Mouse (Mus musculus) neural tube, embryonic 12.5 days (tissue): ENCODE data around the gene Rbp2. TPM values are rescaled to one million over a fixed set of nuclear protein-coding genes. Genes with fewer than 3 reads are reported as not detected.

Experiments used
- ATAC-seq: fragments of 200-750 bp; cut with Nextera tagmentation; 2 replicates; pipeline ENCODE4 v1.8.0; 2017; ENCODE audit warnings: low read depth, mild to moderate bottlenecking, moderate TSS enrichment, moderate library complexity; ENCODE audit not compliant: low FRiP score
- H3K27ac ChIP-seq: fragments of 300-500 bp; sonication (generic); 2 replicates; pipeline ENCODE4 v1.5.1; 2016
- H3K27me3 ChIP-seq: fragments of 300-500 bp; sonication (generic); replicated peaks from 2 replicates; pipeline ENCODE4 v1.6.1; 2016; ENCODE audit warnings: mild to moderate bottlenecking
- H3K36me3 ChIP-seq: fragments of 300-500 bp; sonication (generic); 2 replicates; pipeline ENCODE4 v1.6.1; 2016; ENCODE audit warnings: mild to moderate bottlenecking
- H3K4me1 ChIP-seq: fragments of 300-500 bp; sonication (generic); 2 replicates; pipeline ENCODE4 v1.6.1; 2016
- H3K4me2 ChIP-seq: fragments of 300-500 bp; sonication (generic); replicated peaks from 2 replicates; pipeline ENCODE4 v1.6.1; 2016; ENCODE audit warnings: mild to moderate bottlenecking
- H3K4me3 ChIP-seq: fragments of 300-500 bp; sonication (generic); 2 replicates; pipeline ENCODE4 v1.5.1; 2016
- H3K9ac ChIP-seq: fragments of 300-500 bp; sonication (generic); 2 replicates; pipeline ENCODE4 v1.6.1; 2016; ENCODE audit warnings: mild to moderate bottlenecking
- H3K9me3 ChIP-seq: fragments of 300-500 bp; sonication (generic); 2 replicates; pipeline ENCODE4 v1.6.1; 2016; ENCODE audit warnings: mild to moderate bottlenecking
- WGBS: fragments of 180-500 bp; shearing (Covaris S2); methylation state at CpG from one replicate; pipeline ENCODE4 v1.1.7; 2016; 5-methylcytosine and 5-hydroxymethylcytosine counted together
- polyA plus RNA-seq: library from polyadenylated mRNA; unstranded; fragments of >200 nt; fragmentation: Nextera tagmentation; extraction: Ambion mirVana; gene quantifications from 2 replicates; pipeline ENCODE4 v1.2.1, GENCODE M21; 2016

Gene Rbp2
- polyA plus RNA-seq, 1 experiment from 2014 or later = 3.8 TPM

DNA sequence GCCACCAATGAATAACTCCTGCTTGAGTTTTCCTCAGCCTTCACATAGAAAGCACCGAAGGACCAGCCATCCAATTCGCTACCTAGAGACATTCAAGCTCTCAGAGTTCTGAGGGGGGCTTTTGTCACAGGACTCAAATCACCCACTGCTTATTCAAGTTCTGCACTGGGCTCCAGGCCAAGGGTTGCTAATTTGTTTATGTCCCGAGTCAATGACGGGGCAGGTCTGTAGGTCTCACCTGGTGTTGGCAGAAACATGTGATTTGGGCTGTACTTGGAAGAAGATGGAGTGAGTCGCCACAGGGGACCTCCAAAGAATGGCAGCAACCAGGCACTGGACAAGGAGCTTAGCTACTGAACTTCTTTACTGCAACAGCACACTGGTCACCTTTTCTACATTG is 5.2 kb downstream of the Rbp2 start:
- Histone ChIP-seq H3K27ac (no peak overlapping the region), H3K4me2 (no peak overlapping the region), H3K9me3 (no peaks in the 10 kb centered on the region), H3K4me3 (no peak overlapping the region), H3K36me3 (no peaks in the 10 kb centered on the region), H3K4me1 (peaks cover 10% of the 10 kb centered on the region; the same call in 1 of the 2 replicates), H3K27me3 (no peaks in the 10 kb centered on the region), H3K9ac (no peak overlapping the region)
- WGBS = 85% methylated on average over 5 of the region's 5 CpGs
- ATAC-seq = no peak

GRCm38 (mm10) chr9:98492212-98492611 is 6.3 kb downstream of the Rbp2 start:
- 85% methylated on average over 5 of the region's 5 CpGs for WGBS
- H3K9me3 ChIP-seq = no peaks in the 10 kb centered on the region

GRCm38 (mm10) chr9:98492821-98493220 is 6.9 kb downstream of the Rbp2 start:
- Histone ChIP-seq H3K4me2 (no peak overlapping the region), H3K4me1 (peaks cover 27% of the 10 kb centered on the region), H3K27ac (no peak overlapping the region), H3K9me3 (no peaks in the 10 kb centered on the region), H3K27me3 (no peaks in the 10 kb centered on the region), H3K4me3 (no peak overlapping the region), H3K9ac (no peak overlapping the region), H3K36me3 (no peaks in the 10 kb centered on the region)
- ATAC-seq = no peak
- WGBS = 86% methylated on average over 1 of the region's 1 CpGs

More at GRCm38 (mm10) chr9:98492212-98492611, 6.3 kb downstream of the Rbp2 start:
- no peak overlapping the region for H3K9ac ChIP-seq
- no peak for ATAC-seq
- H3K4me3 ChIP-seq = no peak overlapping the region
- H3K36me3 ChIP-seq = no peaks in the 10 kb centered on the region
- no peaks in the 10 kb centered on the region for H3K27me3 ChIP-seq
- H3K4me2 ChIP-seq = no peak overlapping the region
- H3K4me1 ChIP-seq = peaks cover 21% of the 10 kb centered on the region
- H3K27ac ChIP-seq = no peak overlapping the region

DNA sequence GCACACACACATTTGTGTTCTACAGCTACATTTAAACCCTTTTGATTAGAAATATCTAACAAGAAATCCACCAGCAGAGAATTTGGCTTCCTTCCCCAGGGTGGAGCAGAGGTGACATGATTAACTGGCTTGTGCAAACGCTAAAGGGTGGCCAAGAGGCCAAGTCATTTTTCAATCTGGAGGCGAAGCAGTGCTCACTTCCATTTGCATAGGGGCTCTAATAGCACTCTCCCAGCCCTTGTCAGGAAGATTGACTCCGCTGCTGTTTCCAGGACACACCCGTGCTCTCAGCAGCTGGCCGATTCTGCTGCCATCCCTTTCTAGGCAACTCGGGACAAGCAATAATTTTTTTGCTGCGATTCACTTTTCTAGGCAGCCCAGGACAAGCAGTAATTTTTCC is 11.2 kb downstream of the Rbp2 start:
- Histone ChIP-seq H3K4me2 (peak overlapping the region; percentile 39), H3K4me1 (peaks cover 34% of the 10 kb centered on the region), H3K27ac (no peak overlapping the region; the same call in 1 of the 2 replicates), H3K9ac (no peak overlapping the region), H3K27me3 (no peaks in the 10 kb centered on the region), H3K9me3 (no peaks in the 10 kb centered on the region), H3K36me3 (no peaks in the 10 kb centered on the region), H3K4me3 (no peak overlapping the region)
- 3% methylated on average over 7 of the region's 7 CpGs for WGBS
- peak; percentile 83 for ATAC-seq

DNA sequence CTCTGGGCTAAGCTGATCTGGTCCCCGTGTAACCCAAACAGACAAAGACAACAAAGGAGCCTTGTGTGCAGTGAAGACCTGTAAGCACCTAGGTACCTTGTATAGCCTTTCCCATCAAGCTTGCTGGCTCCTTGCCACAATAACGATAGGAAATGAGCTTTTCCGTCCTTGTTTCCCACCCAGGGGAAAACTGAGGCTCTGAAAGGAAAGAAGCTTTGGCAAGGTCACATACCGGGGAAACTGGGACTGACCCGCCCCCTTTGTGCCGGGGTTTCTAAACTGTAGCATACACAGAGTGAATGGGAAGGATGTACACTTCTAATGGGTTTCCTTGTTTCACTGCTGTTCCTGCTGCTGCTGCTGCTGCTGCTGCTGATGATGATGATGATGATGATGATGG is 12.1 kb downstream of the Rbp2 start:
- H3K4me2 ChIP-seq = peak overlapping the region; percentile 39
- peak; percentile 38; the same call in 1 of the 2 replicates for ATAC-seq
- H3K4me3 ChIP-seq = no peak overlapping the region
- peak overlapping the region; percentile 72 for H3K27ac ChIP-seq
- no peaks in the 10 kb centered on the region for H3K27me3 ChIP-seq
- peaks cover 34% of the 10 kb centered on the region for H3K4me1 ChIP-seq
- no peaks in the 10 kb centered on the region for H3K36me3 ChIP-seq
- WGBS = 30% methylated on average over 6 of the region's 6 CpGs
- H3K9me3 ChIP-seq = no peaks in the 10 kb centered on the region
- H3K9ac ChIP-seq = no peak overlapping the region

DNA sequence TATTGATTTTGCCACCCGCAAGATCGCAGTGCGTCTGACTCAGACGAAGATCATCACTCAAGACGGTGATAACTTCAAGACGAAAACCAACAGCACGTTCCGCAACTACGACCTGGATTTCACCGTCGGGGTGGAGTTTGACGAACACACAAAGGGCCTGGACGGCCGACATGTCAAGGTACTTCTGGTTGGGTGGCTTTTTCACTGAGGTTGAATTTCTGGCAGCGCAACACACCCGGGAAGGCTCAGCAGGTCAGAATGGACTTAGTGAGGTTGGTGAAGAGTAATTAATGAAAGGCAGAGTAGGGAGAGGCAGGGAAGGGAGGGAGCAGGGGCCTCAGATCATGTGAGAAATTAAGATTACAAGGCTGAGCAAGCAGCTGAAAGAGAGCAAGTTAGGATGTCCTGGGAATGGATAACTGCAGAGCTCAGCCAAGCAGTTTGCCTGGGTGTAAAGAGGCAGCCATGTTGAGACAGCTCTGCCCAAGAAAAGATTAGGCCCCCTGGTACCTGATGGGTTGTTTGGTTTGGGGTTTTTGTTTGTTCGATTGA is 12.9 kb downstream of the Rbp2 start:
- WGBS = 81% methylated on average over 17 of the region's 17 CpGs
- Histone ChIP-seq H3K27ac (peak overlapping the region; percentile 72; the same call in 1 of the 2 replicates), H3K4me1 (peaks cover 34% of the 10 kb centered on the region), H3K9me3 (no peaks in the 10 kb centered on the region), H3K4me2 (no peak overlapping the region), H3K36me3 (no peaks in the 10 kb centered on the region), H3K4me3 (no peak overlapping the region), H3K27me3 (no peaks in the 10 kb centered on the region), H3K9ac (no peak overlapping the region)
- ATAC-seq = 0 out of 2 replicates have a peak, but pooled peaks have one; percentile 18

DNA sequence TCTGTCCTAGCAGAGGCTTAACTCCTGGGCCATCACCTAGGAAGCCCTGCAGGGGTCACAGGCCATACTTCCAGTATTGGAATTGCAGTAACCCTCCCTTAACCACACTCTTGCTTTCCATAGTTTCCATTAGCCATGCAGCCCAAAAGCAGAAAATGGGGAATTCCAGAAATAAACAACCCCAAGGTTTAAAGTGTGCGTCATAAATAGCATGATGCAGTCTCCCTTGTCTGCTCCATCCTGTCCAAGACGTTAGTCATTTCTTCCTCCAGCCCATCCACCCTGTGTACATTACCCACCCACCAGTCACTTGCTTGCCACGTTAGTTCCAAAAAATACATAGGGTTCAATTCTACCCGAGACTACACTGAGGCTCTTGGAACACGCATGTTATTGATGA is 13.7 kb downstream of the Rbp2 start:
- no peak overlapping the region for H3K4me2 ChIP-seq
- no peaks in the 10 kb centered on the region for H3K27me3 ChIP-seq
- no peaks in the 10 kb centered on the region for H3K9me3 ChIP-seq
- H3K9ac ChIP-seq = no peak overlapping the region
- no peaks in the 10 kb centered on the region for H3K36me3 ChIP-seq
- H3K27ac ChIP-seq = no peak overlapping the region
- ATAC-seq = no peak
- H3K4me1 ChIP-seq = peaks cover 34% of the 10 kb centered on the region
- WGBS = 86% methylated on average over 5 of the region's 5 CpGs
- H3K4me3 ChIP-seq = no peak overlapping the region

DNA sequence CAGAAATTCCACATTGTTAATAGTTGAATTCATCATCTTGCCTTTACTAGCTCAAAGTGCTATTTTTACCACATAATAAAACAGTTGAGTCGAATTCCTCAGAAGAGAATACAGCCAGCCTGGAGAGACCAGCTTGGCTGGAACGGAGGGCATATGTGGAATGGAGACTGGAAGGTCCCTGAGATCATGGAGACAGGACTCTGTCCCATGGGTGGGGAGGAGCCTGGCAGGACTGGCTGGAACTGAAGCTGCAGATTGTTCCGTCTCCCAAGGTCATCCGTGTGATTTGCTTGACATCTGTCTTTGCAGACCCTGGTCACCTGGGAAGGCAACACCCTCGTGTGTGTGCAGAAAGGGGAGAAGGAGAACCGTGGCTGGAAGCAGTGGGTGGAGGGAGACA is 21.6 kb downstream of the Rbp2 start:
- Histone ChIP-seq H3K9ac (no peak overlapping the region), H3K36me3 (no peaks in the 10 kb centered on the region), H3K4me2 (no peak overlapping the region), H3K27ac (no peak overlapping the region), H3K9me3 (no peaks in the 10 kb centered on the region), H3K4me1 (no peaks in the 10 kb centered on the region), H3K27me3 (no peaks in the 10 kb centered on the region), H3K4me3 (no peak overlapping the region)
- ATAC-seq = no peak
- WGBS = 66% methylated on average over 6 of the region's 6 CpGs

GRCm38 (mm10) chr9:98510363-98511055 is 24.6 kb downstream of the Rbp2 start:
- H3K27me3 ChIP-seq = no peaks in the 10 kb centered on the region
- 94% methylated on average over 6 of the region's 6 CpGs for WGBS
- no peak for ATAC-seq

DNA sequence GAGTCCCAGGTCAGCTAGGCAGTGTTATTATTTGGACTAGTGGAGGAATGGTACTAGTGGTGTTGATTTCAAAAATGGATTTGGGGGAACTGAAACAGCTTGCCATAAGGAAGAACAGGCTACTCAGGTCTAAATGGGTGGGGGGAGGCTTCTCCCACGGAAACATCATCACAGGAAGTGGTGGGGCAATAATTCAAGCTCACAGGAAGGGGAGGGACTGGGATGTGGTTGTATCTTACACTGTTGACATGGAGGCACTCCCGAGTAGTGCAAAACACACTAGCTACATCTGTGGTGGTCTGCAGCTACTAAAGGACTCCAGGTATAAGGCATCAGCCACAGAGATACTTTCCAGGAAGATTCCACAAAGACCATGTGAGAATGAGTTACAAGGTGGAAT is 38.0 kb downstream of the Rbp2 start:
- no peak overlapping the region for H3K27ac ChIP-seq
- H3K4me2 ChIP-seq = no peak overlapping the region
- 76% methylated on average over 2 of the region's 2 CpGs for WGBS

More at GRCm38 (mm10) chr9:98510363-98511055, 24.6 kb downstream of the Rbp2 start:
- no peaks in the 10 kb centered on the region for H3K36me3 ChIP-seq
- H3K9me3 ChIP-seq = no peaks in the 10 kb centered on the region
- no peak overlapping the region for H3K4me2 ChIP-seq
- H3K4me3 ChIP-seq = no peak overlapping the region
- no peak overlapping the region for H3K27ac ChIP-seq
- no peak overlapping the region for H3K9ac ChIP-seq
- no peaks in the 10 kb centered on the region for H3K4me1 ChIP-seq

DNA sequence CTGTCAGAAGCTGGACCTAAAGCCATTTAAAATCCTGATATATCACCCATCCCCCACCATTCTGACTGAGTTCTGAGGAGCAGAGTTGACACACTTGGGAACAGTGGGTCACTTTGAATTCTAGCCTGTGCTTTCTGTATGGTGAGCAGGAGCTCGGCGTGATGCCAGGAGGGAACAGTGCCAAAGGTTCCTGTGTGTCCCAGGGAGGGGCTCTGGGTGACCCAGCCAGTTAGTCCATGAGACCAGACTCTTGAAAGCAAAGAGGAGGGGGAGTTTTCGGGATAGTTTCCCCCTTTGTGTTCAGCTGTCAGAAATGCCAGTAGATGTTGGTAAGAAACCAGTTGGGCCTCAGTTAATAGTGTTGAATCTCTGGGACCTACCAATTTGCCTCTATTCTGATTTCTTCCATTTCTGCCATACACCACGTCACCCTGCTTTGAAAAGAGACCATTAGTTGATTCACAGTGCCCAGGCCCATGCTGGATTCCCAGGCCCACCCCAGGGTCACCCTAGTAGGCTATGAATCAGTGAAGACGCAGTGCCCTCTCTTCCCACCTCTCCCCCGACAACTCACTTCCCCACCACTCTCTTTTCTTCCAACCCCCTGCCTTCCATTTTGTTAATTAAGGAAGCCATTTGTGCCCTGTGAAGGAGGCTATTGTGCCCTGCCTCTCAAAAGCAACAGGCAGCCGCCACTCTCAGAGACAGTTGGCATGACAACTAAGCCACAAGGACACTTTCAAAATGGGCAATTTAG is 39.0 kb downstream of the Rbp2 start:
- Histone ChIP-seq H3K36me3 (no peaks in the 10 kb centered on the region), H3K9me3 (no peaks in the 10 kb centered on the region), H3K4me1 (peaks cover 9% of the 10 kb centered on the region; the same call in 1 of the 2 replicates), H3K9ac (no peak overlapping the region), H3K27ac (no peak overlapping the region), H3K4me3 (no peak overlapping the region), H3K4me2 (no peak overlapping the region), H3K27me3 (no peaks in the 10 kb centered on the region)
- peak; percentile 90 for ATAC-seq
- 37% methylated on average over 7 of the region's 7 CpGs for WGBS

More for the DNA sequence above, 38.0 kb downstream of the Rbp2 start:
- H3K9me3 ChIP-seq = no peaks in the 10 kb centered on the region
- H3K27me3 ChIP-seq = no peaks in the 10 kb centered on the region
- no peak for ATAC-seq
- no peak overlapping the region for H3K4me3 ChIP-seq
- peaks cover 9% of the 10 kb centered on the region; the same call in 1 of the 2 replicates for H3K4me1 ChIP-seq
- H3K36me3 ChIP-seq = no peaks in the 10 kb centered on the region
- H3K9ac ChIP-seq = no peak overlapping the region

DNA sequence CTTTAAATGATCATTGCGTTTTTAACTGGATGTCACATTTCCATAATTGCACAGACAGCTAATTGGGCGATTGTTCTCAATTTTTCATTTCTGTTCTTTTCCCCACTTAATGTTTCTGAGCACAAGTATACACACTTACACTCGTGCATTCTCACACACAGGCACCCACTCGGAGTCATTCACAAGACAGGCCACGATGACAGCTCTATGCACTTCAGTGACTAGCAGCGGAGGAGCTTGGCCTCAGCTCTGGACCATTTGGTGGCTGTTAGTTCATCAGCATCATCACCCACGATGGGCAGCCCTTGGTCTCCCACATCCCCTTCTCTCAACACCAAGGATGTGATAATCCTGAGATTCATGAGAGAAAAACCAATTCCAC is 39.6 kb downstream of the Rbp2 start:
- H3K4me2 ChIP-seq = no peak overlapping the region
- no peaks in the 10 kb centered on the region for H3K9me3 ChIP-seq
- H3K4me3 ChIP-seq = no peak overlapping the region
- ATAC-seq = no peak
- 42% methylated on average over 7 of the region's 7 CpGs for WGBS
- H3K4me1 ChIP-seq = peaks cover 9% of the 10 kb centered on the region; the same call in 1 of the 2 replicates
- H3K27ac ChIP-seq = no peak overlapping the region
- H3K27me3 ChIP-seq = no peaks in the 10 kb centered on the region
- H3K9ac ChIP-seq = no peak overlapping the region
- H3K36me3 ChIP-seq = no peaks in the 10 kb centered on the region
